Mouse (Mus musculus): ENCODE results near the gene Gpr4.

Gene Gpr4

DNA sequence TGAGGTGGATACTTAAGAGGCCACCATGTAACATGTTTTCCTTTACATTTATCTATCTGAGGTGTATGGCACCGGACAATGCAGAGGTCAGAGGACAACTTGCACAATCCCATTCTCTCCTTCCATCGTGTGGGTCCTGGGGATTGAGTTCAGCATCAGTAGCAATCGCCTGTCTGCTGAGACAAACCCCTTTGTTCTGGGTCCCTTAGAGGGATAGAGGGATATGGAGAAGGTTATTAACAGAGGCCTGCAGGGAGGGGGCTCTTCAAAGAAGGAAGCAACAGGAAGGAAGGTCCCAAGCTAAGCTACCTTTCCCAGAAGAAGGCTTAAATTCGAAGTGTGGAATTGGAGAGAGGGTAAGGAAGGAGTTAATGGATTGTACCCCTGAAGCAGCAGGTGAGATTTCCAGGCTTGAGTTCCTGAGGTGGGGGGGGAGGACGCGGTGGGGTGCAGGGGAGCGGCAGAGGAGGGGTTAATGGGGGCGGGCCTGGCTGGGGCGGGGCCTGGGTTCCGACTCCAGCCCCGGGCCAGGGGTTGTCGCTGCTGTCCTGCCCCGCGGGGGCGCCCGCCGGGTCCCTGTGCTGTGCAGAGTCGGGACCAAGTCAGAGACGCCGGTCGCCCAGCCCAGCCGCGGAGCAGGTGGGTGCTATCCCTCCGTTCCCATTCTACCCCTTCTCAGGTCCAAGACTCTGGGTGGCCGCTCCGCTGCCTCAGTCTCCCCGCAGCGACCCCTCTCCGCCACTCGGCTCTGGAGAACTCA lies at the start of gene Gpr4:
TSS of gene Gpr4 (plus strand) at position 543 of the 760 bp plus-strand sequence.
- no peak for DNase-seq (ENCODE audit: low read depth, low spot score)

- no peak for DNase-seq (ENCODE audit: low read depth, low spot score)
Observed at GRCm38 (mm10) chr7:19162928-19163327, 49.4 kb upstream of the Gpr4 start.

DNA sequence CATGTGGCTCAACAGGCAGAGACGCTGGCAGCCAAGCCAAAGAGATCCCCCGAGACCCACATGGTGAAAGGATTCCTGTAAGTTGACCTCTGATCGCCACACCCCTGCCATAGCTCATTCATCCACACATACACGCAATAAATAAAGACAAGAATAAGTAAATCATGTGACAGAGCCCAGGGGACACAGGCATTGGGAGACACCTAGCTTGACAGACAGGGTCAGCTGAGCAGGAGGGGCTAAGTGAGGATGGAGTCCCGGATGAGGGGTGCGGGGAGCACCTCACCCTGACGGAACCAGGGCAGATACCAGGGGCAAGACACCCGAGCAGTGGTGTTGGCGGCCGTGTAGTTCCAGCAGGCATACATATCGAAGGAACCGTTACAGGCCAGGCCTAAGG lies 48.6 kb upstream of the Gpr4 start:
- no peak for DNase-seq (ENCODE audit: low read depth, low spot score)

DNA sequence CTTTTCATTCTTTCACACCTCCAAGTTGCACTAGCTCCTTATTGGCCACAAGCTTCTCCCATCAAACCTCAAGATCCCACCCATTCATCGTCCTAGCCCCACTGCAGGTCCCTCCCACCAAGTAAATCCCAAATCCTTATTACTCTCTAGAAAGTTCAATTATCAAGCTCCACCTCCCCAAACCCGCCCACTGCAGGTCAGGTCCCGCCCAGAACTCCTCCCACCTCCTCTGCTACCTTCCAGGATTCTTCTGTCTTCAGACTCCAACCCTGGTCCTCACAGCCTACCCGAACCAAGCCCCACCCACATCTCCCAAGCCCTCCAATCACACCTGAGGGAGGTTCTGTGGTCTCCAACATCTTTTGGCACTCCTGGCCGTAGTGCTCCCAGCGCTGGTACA lies 48.1 kb upstream of the Gpr4 start:
- DNase-seq (ENCODE audit: low read depth, low spot score): peak; percentile 44

GRCm38 (mm10) chr7:19164978-19165377 lies 47.4 kb upstream of the Gpr4 start:
- peak; percentile 46 for DNase-seq (ENCODE audit: low read depth, low spot score)

GRCm38 (mm10) chr7:19165656-19166423 lies 46.5 kb upstream of the Gpr4 start, which contains the start of gene Gipr:
Gene Gipr (minus strand): TSS chr7:19166127.
- DNase-seq (ENCODE audit: low read depth, low spot score): no peak

DNA sequence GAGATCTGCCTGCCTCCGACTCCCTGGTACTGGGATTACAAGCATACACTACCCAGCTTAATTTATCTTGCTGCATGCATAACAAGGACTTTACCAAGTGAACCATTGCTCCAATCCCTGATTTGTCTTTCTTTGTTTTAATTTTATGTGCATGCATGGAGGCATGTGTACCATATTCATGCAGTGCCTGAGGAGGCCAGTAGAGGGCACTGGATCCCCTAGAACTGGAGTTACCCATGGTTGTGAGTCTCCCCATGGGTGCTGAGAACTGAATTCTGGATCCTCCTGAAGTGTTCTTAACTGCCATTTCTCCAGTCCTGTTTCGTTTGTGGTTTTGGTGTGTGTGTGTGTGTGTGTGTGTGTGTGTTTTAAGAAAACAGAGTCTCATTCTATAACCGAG lies 45.3 kb upstream of the Gpr4 start:
- no peak for DNase-seq (ENCODE audit: low read depth, low spot score)

GRCm38 (mm10) chr7:19169506-19169905 lies 42.8 kb upstream of the Gpr4 start:
- no peak for DNase-seq (ENCODE audit: low read depth, low spot score)

- no peak for DNase-seq (ENCODE audit: low read depth, low spot score)
Observed at GRCm38 (mm10) chr7:19170142-19170541, 42.2 kb upstream of the Gpr4 start.

GRCm38 (mm10) chr7:19171831-19172230 lies 40.5 kb upstream of the Gpr4 start:
- no peak for DNase-seq (ENCODE audit: low read depth, low spot score)

DNA sequence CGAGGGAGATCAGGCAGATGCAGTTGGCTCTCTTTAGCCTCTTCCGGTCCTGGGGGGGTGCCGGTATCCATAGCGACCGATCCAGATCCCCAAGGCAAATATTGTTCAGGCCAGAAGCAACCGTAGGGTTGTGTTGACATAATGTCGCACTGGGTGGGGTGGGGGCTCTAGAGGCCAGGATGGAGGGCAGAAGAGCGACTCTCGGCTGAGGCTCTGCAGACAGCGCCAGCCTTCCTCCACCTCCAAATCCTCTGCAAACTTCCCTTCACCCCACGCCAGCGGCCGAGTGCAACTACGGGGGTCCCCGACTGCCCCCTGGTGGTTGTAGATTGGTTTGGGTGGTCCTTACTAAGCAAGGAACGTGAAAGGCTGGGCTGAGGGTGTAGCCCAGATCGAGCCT lies 39.5 kb upstream of the Gpr4 start:
- DNase-seq (ENCODE audit: low read depth, low spot score): peak; percentile 77

DNA sequence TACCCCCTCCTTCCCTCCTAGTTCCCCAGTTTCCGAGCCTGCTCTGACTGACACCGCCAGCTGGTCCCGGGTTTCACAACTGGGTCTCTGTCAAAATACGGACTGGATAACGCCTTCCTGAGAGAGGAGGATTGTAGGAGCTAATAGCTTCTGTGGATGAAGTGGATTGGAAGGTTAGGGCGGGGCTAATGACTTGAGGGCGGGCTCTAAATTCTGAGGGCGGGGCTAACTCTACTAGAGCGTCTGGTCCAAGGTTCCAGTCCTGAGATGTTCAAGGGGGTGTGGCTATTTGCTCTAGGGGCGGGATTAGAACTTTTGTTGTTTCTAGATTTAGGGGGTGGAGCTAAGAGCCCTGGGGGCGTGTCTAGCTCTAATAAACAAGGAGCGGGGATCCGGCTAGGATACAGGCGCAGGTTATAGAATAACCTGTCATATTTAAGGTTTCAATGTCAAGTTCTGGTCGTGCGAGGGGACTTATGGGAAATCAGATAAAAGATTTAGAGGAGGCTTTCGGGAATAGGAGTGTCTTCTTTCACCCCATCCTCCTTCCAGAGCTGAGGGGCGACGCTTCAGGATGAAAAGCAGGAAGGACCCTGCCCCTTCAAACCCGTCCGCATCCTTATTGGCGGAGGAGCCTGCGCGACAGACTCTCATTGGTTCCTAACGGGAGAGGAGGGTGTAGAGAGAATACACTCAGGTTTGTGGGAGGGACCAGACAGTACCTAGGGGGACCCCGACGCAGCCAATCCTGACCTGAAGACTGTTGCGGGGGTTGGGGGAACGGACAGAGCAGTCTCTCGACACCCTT lies 36.4 kb upstream of the Gpr4 start, which contains the start of gene Eml2:
TSS of gene Eml2 (plus strand) at position 714 of the 808 bp plus-strand sequence.
- DNase-seq (ENCODE audit: low read depth, low spot score): peak; percentile 36

- no peak for DNase-seq (ENCODE audit: low read depth, low spot score)
Observed at GRCm38 (mm10) chr7:19176516-19176947, 35.8 kb upstream of the Gpr4 start.

DNA sequence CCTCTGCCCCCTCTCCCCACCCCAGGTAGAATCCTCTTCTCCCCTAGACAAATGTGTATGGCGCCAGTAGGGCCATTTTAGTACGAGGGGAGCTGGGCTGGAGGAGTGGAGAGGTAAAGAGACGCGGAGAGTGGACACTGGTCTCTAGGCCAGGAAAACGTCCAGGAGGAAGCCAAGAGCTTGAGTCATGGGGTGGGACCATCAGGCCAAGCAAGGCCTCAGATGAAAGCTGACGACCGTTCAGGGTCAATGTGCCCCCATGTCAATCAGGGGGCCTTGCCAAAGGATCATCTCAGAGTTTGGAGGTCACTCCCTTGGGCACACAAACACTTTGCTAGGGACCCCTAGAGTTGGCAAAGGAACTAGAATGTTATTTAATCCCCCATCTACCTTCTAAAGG lies 35.1 kb upstream of the Gpr4 start:
- no peak for DNase-seq (ENCODE audit: low read depth, low spot score)

GRCm38 (mm10) chr7:19178035-19178434 lies 34.3 kb upstream of the Gpr4 start:
- DNase-seq (ENCODE audit: low read depth, low spot score): no peak

DNA sequence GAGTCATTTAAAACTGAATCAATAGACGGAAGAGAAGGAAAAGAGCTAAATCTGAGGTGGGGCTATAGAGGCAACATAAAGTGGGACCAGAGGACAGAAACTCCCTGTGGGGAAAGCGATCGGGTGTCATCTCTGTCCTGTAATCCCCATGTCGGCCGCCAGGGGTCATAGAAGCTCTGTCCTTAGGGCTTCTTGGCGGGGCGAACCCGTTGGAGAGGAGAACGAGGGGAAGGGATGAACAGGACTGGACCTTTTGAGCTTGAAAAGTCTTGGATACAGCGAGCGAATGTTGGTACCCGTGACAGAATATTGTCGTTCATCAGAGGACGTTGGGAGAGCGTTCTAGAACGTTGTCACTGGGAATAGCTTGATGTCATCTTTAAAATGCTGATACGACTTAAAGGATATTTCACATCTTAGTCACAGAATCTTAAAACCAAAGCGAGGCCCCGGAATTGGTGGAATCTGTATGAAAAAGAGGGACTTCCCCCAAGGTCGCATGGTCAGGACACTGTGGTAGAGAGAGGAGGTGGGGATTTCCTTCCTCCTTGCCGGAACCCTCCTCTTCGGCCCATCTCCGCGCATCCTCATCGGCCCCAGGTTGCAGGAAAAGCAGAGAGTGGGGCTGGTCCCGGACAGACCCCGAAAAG lies 33.8 kb upstream of the Gpr4 start:
- DNase-seq (ENCODE audit: low read depth, low spot score): peak; percentile 88

DNA sequence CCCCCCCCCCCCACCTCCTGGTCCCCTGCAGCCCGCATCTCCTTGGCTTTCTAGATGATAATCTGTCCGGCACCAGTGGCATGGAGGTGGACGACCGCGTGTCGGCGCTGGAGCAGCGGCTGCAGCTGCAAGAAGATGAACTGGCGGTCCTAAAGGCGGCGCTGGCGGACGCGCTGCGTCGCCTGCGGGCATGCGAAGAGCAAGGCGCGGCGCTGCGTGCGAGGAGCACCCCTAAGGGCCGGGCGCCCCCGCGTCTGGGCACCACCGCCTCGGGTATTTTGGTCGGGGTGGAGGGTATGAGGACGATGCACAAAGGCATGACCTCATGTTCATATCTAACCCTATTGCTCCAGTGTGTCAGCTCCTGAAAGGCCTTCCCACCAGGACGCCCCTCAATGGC lies 33.2 kb upstream of the Gpr4 start:
- DNase-seq (ENCODE audit: low read depth, low spot score): peak; percentile 92

DNA sequence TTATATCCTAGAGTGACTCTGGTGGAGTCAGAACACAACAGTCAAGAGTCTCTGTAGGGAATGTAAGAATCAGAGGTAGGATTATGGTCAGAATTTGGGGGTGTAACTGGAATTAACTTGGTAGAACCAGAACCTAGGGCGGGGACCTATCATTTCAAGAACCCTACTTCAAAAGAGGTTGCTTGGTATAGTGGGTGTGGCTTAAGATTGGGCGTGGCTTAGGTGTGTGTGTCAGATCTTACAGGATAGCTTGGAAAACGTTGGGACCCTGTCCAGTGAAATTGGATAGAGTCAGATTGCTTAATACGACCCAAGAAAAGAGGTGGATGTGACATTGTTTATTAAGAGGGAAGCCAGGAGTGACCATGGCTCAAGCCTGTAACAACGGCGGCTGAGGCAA lies 32.4 kb upstream of the Gpr4 start:
- peak; percentile 77 for DNase-seq (ENCODE audit: low read depth, low spot score)

DNA sequence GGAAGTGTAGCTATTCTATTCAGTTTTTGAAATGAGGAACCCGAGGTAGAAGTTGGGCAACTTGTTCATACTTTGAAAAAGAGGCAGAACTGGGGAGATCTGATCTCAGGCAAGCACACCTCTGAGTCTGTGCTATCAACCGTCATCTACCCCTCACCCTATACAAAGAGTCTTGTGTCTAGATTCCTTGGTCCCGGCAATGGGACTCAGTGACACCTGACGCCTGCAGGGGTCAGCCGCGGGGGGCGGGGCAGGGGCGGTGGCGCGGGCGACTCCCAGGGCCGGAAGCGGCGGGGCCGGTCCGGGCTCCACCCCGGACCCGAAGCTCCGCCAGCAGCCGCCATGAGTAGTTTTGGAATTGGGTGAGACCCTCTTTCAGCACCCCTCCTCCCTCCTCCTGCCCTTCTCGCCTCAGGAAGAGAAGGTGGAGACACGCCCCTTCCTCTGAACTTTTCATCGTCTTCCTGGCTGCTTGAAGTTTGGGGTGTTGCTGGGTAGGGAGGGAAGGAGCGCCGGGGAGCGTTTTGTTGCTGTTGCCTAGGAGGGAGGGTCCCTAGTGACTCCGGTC lies 31.4 kb upstream of the Gpr4 start:
- peak; percentile 86 for DNase-seq (ENCODE audit: low read depth, low spot score)

- no peak for DNase-seq (ENCODE audit: low read depth, low spot score)
Observed at GRCm38 (mm10) chr7:19184250-19184649, 28.1 kb upstream of the Gpr4 start.

DNA sequence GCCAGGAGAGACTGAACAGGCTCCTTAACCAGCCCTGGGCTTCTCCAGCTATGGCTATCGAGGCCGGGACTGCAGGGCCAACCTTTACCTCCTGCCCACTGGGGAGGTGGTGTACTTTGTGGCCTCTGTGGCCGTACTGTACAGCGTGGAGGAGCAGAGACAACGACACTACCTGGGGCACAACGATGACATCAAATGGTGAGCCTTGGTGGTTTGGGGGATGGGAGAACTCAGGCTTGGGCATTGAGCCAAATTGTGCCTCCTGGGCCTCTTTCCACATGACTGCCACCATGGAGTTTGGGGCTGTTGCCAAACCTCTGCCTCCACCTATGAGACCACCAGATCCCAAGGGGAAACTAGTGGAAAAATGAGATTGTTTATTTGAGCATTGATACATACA lies 27.6 kb upstream of the Gpr4 start:
- no peak for DNase-seq (ENCODE audit: low read depth, low spot score)

Data from A20 (cell line).